Mouse (Mus musculus): ENCODE measurements around the gene Ipo7.

The Ipo7 gene

GRCm38 (mm10) chr7:110101266-110101665 is 83.2 kb downstream of the Ipo7 start:
- no peak for DNase-seq (ENCODE audit: low read depth, low spot score)

- no peak for DNase-seq (ENCODE audit: low read depth, low spot score)
These were observed 87.0 kb downstream of the Ipo7 start for GRCm38 (mm10) chr7:110105041-110105440.
